Mouse (Mus musculus): Measurements from ENCODE around the gene Fam180a.

Fam180a gene

DNA sequence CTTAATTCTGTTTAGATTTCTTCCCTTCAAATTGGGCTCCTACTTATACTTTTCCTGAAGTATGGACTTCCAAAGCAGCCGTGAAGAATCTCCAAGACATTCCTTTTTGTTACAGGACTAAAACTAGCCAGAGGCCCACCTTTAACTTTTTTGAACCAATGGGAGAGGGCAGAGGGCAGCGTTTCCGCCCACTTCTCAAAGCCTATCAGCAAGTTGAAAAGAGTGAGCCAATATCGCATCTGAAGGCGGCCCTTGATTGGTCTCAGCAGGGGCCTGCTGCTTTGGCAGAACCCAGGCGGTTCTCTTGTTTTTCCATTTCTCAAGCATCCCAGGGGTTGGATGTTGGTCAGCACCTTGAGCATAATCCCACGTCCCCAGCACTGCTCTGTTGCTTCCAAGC, 17.9 kb downstream of the Fam180a start, which contains the start of gene Slc13a4:
Gene Slc13a4 (minus strand): TSS at position 95 of the 400 bp plus-strand sequence.
- DNase-seq = no peak

- DNase-seq = no peak
These were observed 18.8 kb downstream of the Fam180a start for GRCm38 (mm10) chr6:35307136-35307535.

GRCm38 (mm10) chr6:35303355-35303900, 22.5 kb downstream of the Fam180a start:
- no peak for DNase-seq

DNA sequence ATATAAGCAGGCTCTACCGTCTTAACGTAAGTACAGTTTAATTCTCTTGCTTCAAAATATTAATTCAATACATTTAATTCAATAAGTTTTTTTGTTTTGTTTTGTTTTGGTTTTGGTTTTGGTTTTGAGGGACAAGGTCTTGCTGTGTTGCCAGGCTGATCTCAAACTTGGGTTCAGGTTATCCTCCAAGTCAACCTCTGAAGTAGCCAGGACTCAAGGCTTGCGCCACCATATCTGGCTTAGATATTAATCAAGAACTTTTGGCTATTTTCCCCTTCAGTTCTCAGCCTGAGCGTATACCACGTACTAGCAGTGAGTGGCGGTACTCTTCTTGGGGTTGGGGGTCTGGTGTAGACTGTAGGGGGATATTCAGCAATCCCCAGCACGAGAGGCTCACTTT, 23.4 kb downstream of the Fam180a start:
- DNase-seq = no peak

GRCm38 (mm10) chr6:35298323-35298722, 27.6 kb downstream of the Fam180a start:
- DNase-seq = no peak

DNA sequence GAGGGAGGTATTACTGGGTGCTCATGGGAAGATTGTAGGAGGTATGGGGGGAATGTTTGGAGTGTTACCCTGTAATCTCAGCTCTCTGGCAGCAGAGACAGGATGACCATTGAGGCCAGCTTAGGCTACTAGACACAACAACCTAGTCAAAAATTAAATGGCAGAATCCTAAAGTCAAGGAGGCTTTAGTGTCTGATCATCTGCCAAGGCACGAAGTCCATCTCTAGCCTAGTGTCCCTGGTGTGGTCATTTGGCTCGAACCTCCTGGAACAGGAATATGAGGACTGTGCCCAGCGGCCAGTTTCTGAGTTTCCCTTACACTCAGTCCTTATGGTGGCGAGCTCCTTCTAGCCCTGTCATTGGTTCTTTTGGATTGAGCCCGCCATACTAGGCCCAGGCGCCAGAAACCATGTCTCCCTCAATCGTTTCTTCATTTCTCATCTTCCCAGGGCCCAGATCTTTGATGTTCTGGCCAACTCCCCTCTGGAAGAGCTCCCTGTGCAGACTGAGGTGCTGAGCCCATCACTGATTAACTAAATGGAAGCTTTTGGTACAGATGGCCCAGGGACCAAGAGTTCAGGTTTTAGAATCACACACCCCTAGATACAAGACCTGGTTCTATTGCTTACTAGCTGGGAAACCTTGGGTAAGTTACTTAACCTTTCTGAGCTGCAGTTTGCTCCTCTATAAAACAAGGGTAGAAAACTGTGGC, 28.3 kb downstream of the Fam180a start:
- DNase-seq = no peak

DNA sequence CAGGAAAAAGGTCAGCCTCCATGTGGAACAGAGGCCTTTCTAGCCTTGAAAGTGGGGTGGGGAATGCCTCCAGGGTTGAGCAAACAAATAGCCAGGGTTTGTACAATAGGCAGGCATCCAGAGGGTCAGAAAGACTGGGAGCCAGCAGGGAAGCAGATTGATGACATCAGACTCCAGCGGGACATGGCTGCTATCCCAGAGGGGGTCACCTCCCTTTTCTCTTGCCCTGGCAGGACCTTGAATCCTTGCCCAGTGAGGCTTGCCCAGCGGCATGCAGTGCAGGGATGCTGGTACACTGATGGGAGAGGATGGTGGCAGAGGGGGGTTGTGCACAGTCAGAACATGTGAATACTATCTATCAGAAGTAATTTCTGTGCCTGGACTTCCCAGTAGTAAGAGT, 28.9 kb downstream of the Fam180a start:
- DNase-seq = no peak

- DNase-seq = no peak
These were observed 31.0 kb downstream of the Fam180a start for GRCm38 (mm10) chr6:35294964-35295363.

- DNase-seq = no peak
These were observed 36.3 kb downstream of the Fam180a start for GRCm38 (mm10) chr6:35289676-35290075.

DNA sequence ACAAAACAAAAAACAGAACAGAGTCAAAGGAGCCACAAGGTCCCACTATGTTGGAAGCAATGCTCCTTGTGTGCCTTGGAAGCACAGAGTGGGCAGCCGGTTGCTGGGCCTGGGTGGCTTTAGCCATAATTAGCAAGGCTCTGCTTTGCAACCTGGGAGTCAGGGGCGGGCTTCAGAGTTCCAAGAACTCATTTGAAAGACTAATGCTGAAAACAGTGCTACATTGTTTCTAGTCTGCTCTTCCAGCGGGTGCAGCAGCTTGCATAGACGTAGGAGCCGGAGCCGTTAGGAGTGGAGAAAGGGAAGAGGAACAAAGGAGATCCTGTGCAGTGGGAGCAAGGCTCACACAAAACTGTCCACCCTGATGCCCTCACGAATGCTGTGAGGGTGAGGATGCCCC, 37.0 kb downstream of the Fam180a start:
- no peak for DNase-seq

GRCm38 (mm10) chr6:35288114-35288761, 37.7 kb downstream of the Fam180a start:
- DNase-seq = no peak

GRCm38 (mm10) chr6:35279306-35279705, 46.6 kb downstream of the Fam180a start:
- DNase-seq = no peak

- DNase-seq = no peak
These were observed 47.9 kb downstream of the Fam180a start for GRCm38 (mm10) chr6:35277903-35278587.

- no peak for DNase-seq
These were observed 52.4 kb downstream of the Fam180a start for GRCm38 (mm10) chr6:35273391-35274082.

GRCm38 (mm10) chr6:35271868-35272765, 53.8 kb downstream of the Fam180a start:
- no peak for DNase-seq

DNA sequence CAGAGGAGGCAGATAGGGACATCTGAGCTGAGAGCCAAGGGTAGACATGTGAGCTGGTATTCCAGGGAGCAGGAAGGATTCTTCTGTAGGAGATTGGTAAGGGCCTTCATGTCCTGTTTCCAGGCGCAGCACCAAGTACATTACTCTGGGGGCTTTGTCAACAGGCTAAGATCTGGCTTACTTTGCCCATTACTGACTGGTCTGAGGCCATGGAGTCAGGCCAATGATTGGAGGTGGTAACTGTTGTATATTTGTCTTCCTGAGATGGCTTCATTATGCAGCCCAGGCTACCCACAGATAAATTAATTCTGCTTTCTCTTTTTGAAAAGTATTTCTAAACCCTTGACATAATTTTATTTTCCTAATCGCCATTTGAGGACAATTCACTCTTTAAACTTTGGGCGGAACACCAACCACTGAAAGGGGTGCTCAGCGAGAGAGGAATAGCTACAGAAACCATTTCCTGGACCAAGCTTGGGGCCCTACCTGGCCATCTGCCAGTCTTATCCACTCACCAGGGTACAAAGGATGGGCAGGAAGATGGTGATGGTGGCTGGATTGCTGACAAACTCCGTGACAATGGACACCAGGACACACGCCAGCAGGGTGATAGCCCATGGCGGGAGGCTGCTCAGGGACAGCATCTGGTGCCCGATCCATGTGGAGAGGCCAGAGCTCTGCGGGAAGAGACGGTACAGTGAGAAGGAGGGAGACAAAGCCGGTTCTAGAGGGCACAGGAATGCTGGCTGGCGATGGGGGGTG, 54.7 kb downstream of the Fam180a start:
- no peak for DNase-seq

DNA sequence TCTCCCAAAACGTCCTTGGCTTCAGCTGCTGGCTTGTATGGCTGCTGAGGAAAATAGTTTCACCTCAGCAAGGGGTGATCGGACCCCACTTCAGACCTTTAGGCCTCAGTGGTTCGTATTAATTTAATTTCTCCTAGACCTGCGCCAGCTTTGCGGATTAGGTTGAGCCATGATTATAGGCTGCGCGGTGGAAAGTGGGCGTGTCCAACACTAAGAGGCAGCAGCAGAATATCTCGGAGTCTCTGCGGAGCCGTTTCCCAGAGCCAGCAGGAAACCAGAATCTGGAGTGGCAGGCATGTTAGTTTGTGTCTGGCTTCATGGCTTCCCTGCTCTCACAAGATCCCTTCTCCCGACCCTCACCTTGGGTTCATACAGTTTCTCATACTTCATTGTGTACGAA, 56.3 kb downstream of the Fam180a start:
- DNase-seq = no peak

DNA sequence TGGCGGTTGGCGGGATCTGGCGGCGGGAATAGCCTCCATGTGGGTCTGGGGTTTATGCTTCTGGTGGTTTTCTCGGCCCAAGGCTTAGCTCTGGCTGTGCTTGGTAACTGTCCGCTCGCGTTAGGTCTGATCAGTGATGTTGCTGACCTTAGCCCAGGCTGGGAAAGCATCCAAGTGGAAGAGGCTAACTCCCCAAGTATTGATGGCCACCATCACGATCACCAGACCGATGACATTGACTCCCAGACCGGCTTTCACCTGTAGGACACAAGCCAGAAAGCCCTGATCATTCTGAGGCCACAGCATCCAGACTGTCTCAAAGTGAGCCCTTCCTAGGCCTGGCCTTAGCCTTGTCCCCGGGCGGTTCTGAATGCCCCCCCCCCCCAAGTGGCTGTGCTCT, 57.2 kb downstream of the Fam180a start:
- DNase-seq = no peak

DNA sequence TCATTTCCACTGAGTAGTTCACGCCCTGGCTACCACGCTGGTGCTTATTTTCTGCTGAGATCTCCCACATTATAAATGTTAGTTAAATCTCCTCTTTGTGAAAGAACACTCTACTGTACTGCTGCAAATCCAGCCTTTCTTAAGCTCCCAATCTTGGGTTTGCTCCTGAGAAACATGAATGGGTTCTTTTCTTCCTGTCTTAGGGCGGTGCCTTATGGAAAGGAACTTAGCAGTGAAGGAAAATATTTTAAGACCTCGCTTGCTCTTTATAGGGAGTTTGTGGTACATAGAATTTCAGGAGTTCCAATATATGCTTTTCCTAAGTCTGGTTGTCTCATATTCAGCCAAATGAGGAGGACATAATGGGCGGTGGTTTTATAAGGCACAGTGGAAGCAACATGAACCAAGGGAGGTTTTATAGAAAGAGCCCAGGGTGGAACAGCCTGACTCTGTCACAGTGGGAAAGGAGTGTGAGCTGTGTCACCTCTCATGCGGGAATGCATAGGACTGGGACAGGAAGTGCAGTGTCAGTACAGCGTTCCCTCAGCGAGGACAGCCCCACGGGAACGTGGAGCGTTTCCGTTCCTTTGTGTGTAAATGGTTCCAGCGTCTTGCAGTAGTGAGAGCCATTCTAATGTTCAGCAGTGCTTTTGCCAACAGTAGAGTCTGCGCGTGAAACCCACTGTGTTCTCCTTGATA, 60.2 kb downstream of the Fam180a start:
- DNase-seq = no peak

Data from thymus, postnatal 36 days (tissue).